Mouse (Mus musculus) liver, embryonic 14.5 days (tissue): ENCODE data around the gene Wnt3a. TPM values are rescaled to one million over a fixed set of nuclear protein-coding genes. Genes with fewer than 3 reads are reported as not detected.

Experiments
- ATAC-seq: fragments of 200-750 bp; cut with Nextera tagmentation; 2 replicates; pipeline ENCODE4 v1.8.0; 2017; ENCODE audit warnings: moderate number of reproducible peaks, mild to moderate bottlenecking, moderate library complexity; ENCODE audit not compliant: insufficient read depth
- DNase-seq, 3 experiments: peaks; one replicate each; pipeline ENCODE4 v3.0.0-alpha.2; 2012 to 2013; ENCODE audit warnings: low read depth in 3 of 3, low spot score in 3 of 3
- H3K27ac ChIP-seq: fragments of 300-500 bp; sonication (generic); 2 replicates; pipeline ENCODE4 v1.5.1; 2014; ENCODE audit warnings: moderate library complexity, mild to moderate bottlenecking, control low read depth, inconsistent platforms
- H3K27me3 ChIP-seq: fragments of 300-500 bp; sonication (generic); 2 replicates; pipeline ENCODE4 v1.6.1; 2014; ENCODE audit warnings: mild to moderate bottlenecking, low read length, moderate library complexity; ENCODE audit not compliant: control insufficient read depth, insufficient read depth
- H3K36me3 ChIP-seq: fragments of 300-500 bp; sonication (generic); replicated peaks from 2 replicates; pipeline ENCODE4 v1.6.1; 2014; ENCODE audit warnings: low read depth; ENCODE audit not compliant: control insufficient read depth, insufficient read depth
- H3K4me1 ChIP-seq, 2 experiments: fragments of 200-500 bp in 1 of 2; fragments of 300-500 bp in 1 of 2; sonication (generic) in 1 of 2; replicated peaks; 2 replicates each; pipeline ENCODE4 v1.6.1; 2012 to 2014; ENCODE audit warnings: antibody characterized with exemption in 1 of 2, inconsistent platforms in 1 of 2, low read length in 1 of 2; ENCODE audit not compliant: control insufficient read depth in 2 of 2, insufficient read depth in 2 of 2
- H3K4me2 ChIP-seq: fragments of 300-500 bp; sonication (generic); 2 replicates; pipeline ENCODE4 v1.6.1; 2014; ENCODE audit warnings: low read depth, mild to moderate bottlenecking, control low read depth, moderate library complexity
- H3K4me3 ChIP-seq, 2 experiments: fragments of 200-500 bp in 1 of 2; fragments of 300-500 bp in 1 of 2; sonication (generic) in 1 of 2; 2 replicates each; pipeline ENCODE4 v1.5.1; 2012 to 2014; ENCODE audit warnings: low read depth in 2 of 2, low read length in 2 of 2, mild to moderate bottlenecking in 2 of 2, control low read depth in 1 of 2, inconsistent platforms in 1 of 2, moderate library complexity in 1 of 2; ENCODE audit not compliant: insufficient read depth in 1 of 2
- H3K9ac ChIP-seq: fragments of 300-500 bp; sonication (generic); replicated peaks from 2 replicates; pipeline ENCODE4 v1.6.1; 2014; ENCODE audit warnings: mild to moderate bottlenecking, control low read depth, moderate library complexity
- H3K9me3 ChIP-seq: fragments of 300-500 bp; sonication (generic); 2 replicates; pipeline ENCODE4 v1.6.1; 2016; ENCODE audit warnings: low read length, mixed read lengths; ENCODE audit not compliant: control insufficient read depth
- EP300 ChIP-seq: IDR thresholded peaks from 2 replicates; pipeline ENCODE4 v1.6.1; 2016; ENCODE audit warnings: antibody characterized with exemption, low read depth
- WGBS: fragments of 180-500 bp; shearing (Covaris S2); extraction: QIAGEN DNeasy Blood & Tissue Kit; methylation state at CpG from one replicate; pipeline ENCODE4 v1.1.7; 2014; ENCODE audit not compliant: insufficient replicate concordance; 5-methylcytosine and 5-hydroxymethylcytosine counted together
- microRNA-seq: library from miRNA; unstranded; fragments of <30 nt; microRNA quantifications from one replicate; pipeline ENCODE4, GENCODE M21; 2016
- polyA plus RNA-seq, 2 experiments: library from polyadenylated mRNA; depleted of rRNA in 1 of 2; stranded (reverse) in 1 of 2; unstranded in 1 of 2; fragments of >200 nt; fragmentation: Nextera tagmentation in 1 of 2; extraction: Ambion mirVana in 1 of 2; gene quantifications; 2 replicates each; pipeline versions ENCODE4 v1.2.1 to v1.2.3; 2012 to 2014

Wnt3a gene
- polyA plus RNA-seq, 2 experiments, result 0.01 TPM; not detected in 1

- no peak for TF ChIP-seq EP300
- H3K9me3 ChIP-seq, result no peaks in the 10 kb centered on the region
- H3K9ac ChIP-seq, result peak overlapping the region; percentile 85
- peaks cover 14% of the 10 kb centered on the region for H3K36me3 ChIP-seq
- ATAC-seq, result peak; percentile 7; the same call in 1 of the 2 replicates
- H3K4me1 ChIP-seq, result peaks cover 11 to 15% of the 10 kb centered on the region in 2 experiments
- H3K27ac ChIP-seq, result peak overlapping the region; percentile 70
- peak in 1 of 3 experiments; percentile 45 for DNase-seq
- peak overlapping the region; percentile 96 for H3K4me2 ChIP-seq
- H3K27me3 ChIP-seq, result no peaks in the 10 kb centered on the region
- peak overlapping the region; percentile 73 to 97 for H3K4me3 ChIP-seq
- WGBS, result 11% methylated on average over 16 of the region's 16 CpGs
Observed at GRCm38 (mm10) chr11:59201216-59202002, 89.1 kb downstream of the Wnt3a start.

Small RNAs within 50 kb of the gene (microRNA-seq; reads per million reads assigned to microRNA genes)
- not detected for gene Gm24756

Other genes starting within 250 kb of the Wnt3a start
- 0.11 TPM in 2 replicates for gene Obscn, start 154.3 kb downstream of the Wnt3a start, polyA plus RNA-seq (2012; rRNA removed)
- gene Obscn, start 154.3 kb downstream of the Wnt3a start, polyA plus RNA-seq (2014; fragmentation: Nextera tagmentation; extraction: Ambion mirVana), result 0.06 and 0.13 TPM in 2 replicates
- gene Iba57, start 127.0 kb downstream of the Wnt3a start, polyA plus RNA-seq (2012; rRNA removed), result 7.9 and 8.0 TPM in 2 replicates
- gene Iba57, start 127.0 kb downstream of the Wnt3a start, polyA plus RNA-seq (2014; fragmentation: Nextera tagmentation; extraction: Ambion mirVana), result 4.4 and 4.7 TPM in 2 replicates
- gene Gjc2, start 107.5 kb downstream of the Wnt3a start, polyA plus RNA-seq (2012; rRNA removed), result 0.08 and 0.10 TPM in 2 replicates
- gene Gjc2, start 107.5 kb downstream of the Wnt3a start, polyA plus RNA-seq (2014; fragmentation: Nextera tagmentation; extraction: Ambion mirVana), result 0.13 TPM in 1 of 2 replicates, not detected in the other
- 40.2 and 41.1 TPM in 2 replicates for gene Guk1, start 98.5 kb downstream of the Wnt3a start, polyA plus RNA-seq (2012; rRNA removed)
- gene Guk1, start 98.5 kb downstream of the Wnt3a start, polyA plus RNA-seq (2014; fragmentation: Nextera tagmentation; extraction: Ambion mirVana), result 64.2 and 70.5 TPM in 2 replicates
- gene Mrpl55, start 88.3 kb downstream of the Wnt3a start, polyA plus RNA-seq (2012; rRNA removed), result 25.3 and 41.2 TPM in 2 replicates
- 56.8 and 59.8 TPM in 2 replicates for gene Mrpl55, start 88.3 kb downstream of the Wnt3a start, polyA plus RNA-seq (2014; fragmentation: Nextera tagmentation; extraction: Ambion mirVana)
- gene 2310033P09Rik, start 82.4 kb downstream of the Wnt3a start, polyA plus RNA-seq (2012; rRNA removed), result 13.3 and 23.6 TPM in 2 replicates
- gene 2310033P09Rik, start 82.4 kb downstream of the Wnt3a start, polyA plus RNA-seq (2014; fragmentation: Nextera tagmentation; extraction: Ambion mirVana), result 16.2 and 17.4 TPM in 2 replicates
- gene Arf1, start 62.5 kb downstream of the Wnt3a start, polyA plus RNA-seq (2012; rRNA removed), result 177 and 190 TPM in 2 replicates
- 227 and 235 TPM in 2 replicates for gene Arf1, start 62.5 kb downstream of the Wnt3a start, polyA plus RNA-seq (2014; fragmentation: Nextera tagmentation; extraction: Ambion mirVana)
- 0.08 and 0.12 TPM in 2 replicates for gene Wnt9a, start 16.2 kb upstream of the Wnt3a start, polyA plus RNA-seq (2012; rRNA removed)
- gene Wnt9a, start 16.2 kb upstream of the Wnt3a start, polyA plus RNA-seq (2014; fragmentation: Nextera tagmentation; extraction: Ambion mirVana), result 0.04 and 0.08 TPM in 2 replicates
- gene Prss38, start 84.9 kb upstream of the Wnt3a start, polyA plus RNA-seq (2012; rRNA removed), result not detected in 2 replicates
- not detected in 2 replicates for gene Prss38, start 84.9 kb upstream of the Wnt3a start, polyA plus RNA-seq (2014; fragmentation: Nextera tagmentation; extraction: Ambion mirVana)
- gene Jmjd4, start 159.3 kb upstream of the Wnt3a start, polyA plus RNA-seq (2012; rRNA removed), result 2.5 and 3.2 TPM in 2 replicates
- gene Jmjd4, start 159.3 kb upstream of the Wnt3a start, polyA plus RNA-seq (2014; fragmentation: Nextera tagmentation; extraction: Ambion mirVana), result 3.5 and 3.8 TPM in 2 replicates
- gene Snap47, start 160.4 kb upstream of the Wnt3a start, polyA plus RNA-seq (2012; rRNA removed), result 11.2 and 12.4 TPM in 2 replicates
- 21.6 and 26.5 TPM in 2 replicates for gene Snap47, start 160.4 kb upstream of the Wnt3a start, polyA plus RNA-seq (2014; fragmentation: Nextera tagmentation; extraction: Ambion mirVana)
- gene Zfp867, start 181.7 kb upstream of the Wnt3a start, polyA plus RNA-seq (2012; rRNA removed), result 0.38 and 0.51 TPM in 2 replicates
- gene Zfp867, start 181.7 kb upstream of the Wnt3a start, polyA plus RNA-seq (2014; fragmentation: Nextera tagmentation; extraction: Ambion mirVana), result 1.4 and 1.5 TPM in 2 replicates
- gene Zkscan17, start 236.0 kb upstream of the Wnt3a start, polyA plus RNA-seq (2012; rRNA removed), result 2.1 and 2.3 TPM in 2 replicates
- 2.9 and 3.4 TPM in 2 replicates for gene Zkscan17, start 236.0 kb upstream of the Wnt3a start, polyA plus RNA-seq (2014; fragmentation: Nextera tagmentation; extraction: Ambion mirVana)